14 mouse cellular contexts compared by ENCODE assay signal in the genomic region with DNA sequence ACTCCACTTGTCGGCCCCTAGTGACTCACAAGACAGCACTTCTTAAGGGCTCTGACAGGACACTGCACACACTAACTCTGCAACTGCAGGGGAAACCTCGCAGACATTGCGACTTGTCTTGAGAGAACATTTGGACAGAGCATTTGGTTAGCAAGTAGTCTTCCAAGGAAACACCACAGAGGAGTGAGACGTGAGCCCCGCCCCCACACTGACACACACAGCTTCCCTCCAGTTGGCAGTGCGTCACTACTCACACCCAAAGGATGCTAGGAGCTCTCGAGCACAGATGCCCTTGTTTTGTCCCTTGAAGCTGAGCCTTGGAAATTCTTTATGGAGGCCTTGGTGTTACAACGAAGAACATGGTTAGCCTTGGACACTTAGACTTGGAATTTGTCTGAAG.
DNase-seq lines count a peak whose midpoint lies in the region.
"Had no signal": no experiment of that assay in that cellular context is flagged by ENCODE, and none has a peak within 500 bp of the region (broad histone marks: within the 10 kb centered on the region; RNA-seq: fewer than 3 reads in every experiment).

No protein-coding gene starts in this region.

- peak; percentile 31 for DNase-seq in adrenal gland, postnatal 10 days
- DNase-seq in adrenal gland, adult 18-20 months (ENCODE audit: low spot score in 2 of 2): no peak
- DNase-seq in heart, adult 11 months: peak; percentile 13
- DNase-seq in heart, postnatal 4 days: no peak
- DNase-seq in right cerebral cortex, adult 18-20 months: peak; percentile 49
- no peak for DNase-seq in right cerebral cortex, postnatal 25 days
- DNase-seq in adrenal gland, postnatal 36 days: peak; percentile 23 to 51
- no peak for DNase-seq in layer of hippocampus, postnatal 14 days (ENCODE audit: low spot score in 2 of 2)
- DNase-seq: cerebellum, adult 2 months; cerebellum, postnatal 25 days; gastrocnemius, postnatal 14 days; heart, adult 2 months; heart, postnatal 36 days; kidney, adult 18-20 months had no signal

Comparison
In these comparisons a context has a peak if more than half of its experiments do, and no peak if none do; other contexts are left out.
1. DNase-seq: peak in adrenal gland, postnatal 10 days (single experiment), heart, adult 11 months (single experiment), right cerebral cortex, adult 18-20 months (single experiment) and adrenal gland, postnatal 36 days (2 of 2); none in adrenal gland, adult 18-20 months (0 of 2), heart, postnatal 4 days (single experiment), right cerebral cortex, postnatal 25 days (single experiment) and layer of hippocampus, postnatal 14 days (0 of 2).